Mouse (Mus musculus): ENCODE data around the gene Acox3.

- TF ChIP-seq CTCF (conservative IDR thresholded peaks at IDR 0.05; ENCODE audit: low read length): no peak
- TF ChIP-seq NANOG (IDR thresholded peaks at IDR 0.05; ENCODE audit: borderline replicate concordance, low read length): no peak
- TF ChIP-seq POU5F1 (IDR thresholded peaks at IDR 0.05; ENCODE audit: borderline replicate concordance, low read length): no peak
Measured at GRCm38 (mm10) chr5:35652319-35652718, 69.5 kb downstream of the Acox3 start.
